Mouse (Mus musculus): ENCODE results near the gene Dgkz. TPM values are rescaled to one million over a fixed set of nuclear protein-coding genes. Genes with fewer than 3 reads are reported as not detected.

The Dgkz gene
- polyA plus RNA-seq, 1 experiment from 2014 or later: 30.9 TPM

- H3K9ac ChIP-seq: peak overlapping the region; percentile 79
- H3K27ac ChIP-seq: peak overlapping the region; percentile 94
- H3K27me3 ChIP-seq: 0 out of 2 replicates have a peak, but pooled peaks cover 3% of the 10 kb centered on the region
- H3K4me3 ChIP-seq: peak overlapping the region; percentile 64
- peaks cover 26% of the 10 kb centered on the region for H3K36me3 ChIP-seq
- peaks cover 50% of the 10 kb centered on the region for H3K4me1 ChIP-seq
- ATAC-seq (ENCODE audit: insufficient number of reproducible peaks, low FRiP score, low TSS enrichment, low read depth): no peak
- peak overlapping the region; percentile 75 for H3K4me2 ChIP-seq
- whole genome bisulfite sequencing: 3% methylated on average over 23 of the region's 23 CpGs
- no peaks in the 10 kb centered on the region for H3K9me3 ChIP-seq
Measured at GRCm38 (mm10) chr2:91930761-91931291, 44.8 kb downstream of the Dgkz start.

GRCm38 (mm10) chr2:91929936-91930335, 45.7 kb downstream of the Dgkz start:
- H3K9ac ChIP-seq: peak overlapping the region; percentile 79; the same call in 1 of the 2 replicates
- peak overlapping the region; percentile 64 for H3K4me3 ChIP-seq
- peaks cover 17% of the 10 kb centered on the region for H3K36me3 ChIP-seq
- 13% methylated on average over 12 of the region's 12 CpGs for WGBS
- no peak overlapping the region for H3K27ac ChIP-seq
- H3K4me2 ChIP-seq: peak overlapping the region; percentile 75
- peaks cover 9% of the 10 kb centered on the region; the same call in 1 of the 2 replicates for H3K27me3 ChIP-seq
- no peak for ATAC-seq (ENCODE audit: insufficient number of reproducible peaks, low FRiP score, low TSS enrichment, low read depth)
- no peaks in the 10 kb centered on the region for H3K9me3 ChIP-seq
- peaks cover 53% of the 10 kb centered on the region for H3K4me1 ChIP-seq

- Histone ChIP-seq H3K36me3 (peaks cover 13% of the 10 kb centered on the region), H3K4me3 (0 out of 2 replicates have a peak overlapping the region, but pooled peaks have one; percentile 64), H3K27ac (no peak overlapping the region), H3K27me3 (peaks cover 13% of the 10 kb centered on the region), H3K4me1 (peaks cover 53% of the 10 kb centered on the region), H3K4me2 (peak overlapping the region; percentile 75; the same call in 1 of the 2 replicates), H3K9me3 (no peaks in the 10 kb centered on the region), H3K9ac (no peak overlapping the region)
- 56% methylated on average over 3 of the region's 3 CpGs for WGBS
- no peak for ATAC-seq (ENCODE audit: insufficient number of reproducible peaks, low FRiP score, low TSS enrichment, low read depth)
Measured at GRCm38 (mm10) chr2:91929455-91929854, 46.2 kb downstream of the Dgkz start.

- H3K9me3 ChIP-seq: no peaks in the 10 kb centered on the region
- WGBS: 74% methylated on average over 23 of the region's 23 CpGs
- H3K4me3 ChIP-seq: no peak overlapping the region
- H3K36me3 ChIP-seq: peaks cover 8% of the 10 kb centered on the region; the same call in 1 of the 2 replicates
- no peak for ATAC-seq (ENCODE audit: insufficient number of reproducible peaks, low FRiP score, low TSS enrichment, low read depth)
- no peak overlapping the region for H3K4me2 ChIP-seq
- H3K9ac ChIP-seq: no peak overlapping the region
- peaks cover 57% of the 10 kb centered on the region for H3K4me1 ChIP-seq
- H3K27me3 ChIP-seq: peaks cover 18% of the 10 kb centered on the region
- H3K27ac ChIP-seq: no peak overlapping the region
Measured at GRCm38 (mm10) chr2:91928534-91929350, 46.9 kb downstream of the Dgkz start.

DNA sequence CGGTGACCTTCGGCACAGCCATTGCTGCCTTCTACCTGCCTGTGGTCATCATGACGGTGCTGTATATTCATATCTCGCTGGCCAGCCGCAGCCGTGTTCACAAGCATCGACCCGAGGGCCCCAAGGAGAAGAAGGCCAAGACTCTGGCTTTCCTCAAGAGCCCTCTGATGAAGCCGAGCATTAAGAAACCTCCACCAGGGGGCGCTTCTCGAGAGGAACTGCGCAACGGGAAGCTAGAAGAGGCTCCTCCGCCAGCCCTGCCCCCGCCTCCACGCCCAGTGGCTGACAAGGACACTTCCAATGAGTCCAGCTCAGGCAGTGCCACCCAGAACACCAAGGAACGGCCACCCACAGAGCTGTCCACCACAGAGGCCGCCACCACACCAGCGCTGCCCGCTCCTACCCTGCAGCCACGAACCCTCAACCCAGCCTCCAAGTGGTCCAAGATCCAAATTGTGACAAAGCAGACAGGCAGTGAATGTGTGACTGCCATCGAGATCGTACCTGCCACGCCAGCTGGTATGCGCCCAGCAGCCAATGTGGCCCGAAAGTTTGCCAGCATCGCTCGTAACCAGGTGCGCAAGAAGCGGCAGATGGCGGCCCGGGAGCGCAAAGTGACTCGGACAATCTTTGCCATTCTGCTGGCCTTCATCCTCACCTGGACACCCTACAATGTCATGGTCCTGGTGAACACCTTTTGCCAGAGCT, 47.7 kb downstream of the Dgkz start:
- no peaks in the 10 kb centered on the region for H3K9me3 ChIP-seq
- peaks cover 26% of the 10 kb centered on the region for H3K27me3 ChIP-seq
- no peak overlapping the region for H3K9ac ChIP-seq
- H3K36me3 ChIP-seq: peaks cover 1% of the 10 kb centered on the region; the same call in 1 of the 2 replicates
- peaks cover 57% of the 10 kb centered on the region for H3K4me1 ChIP-seq
- H3K27ac ChIP-seq: no peak overlapping the region
- WGBS: 46% methylated on average over 34 of the region's 34 CpGs
- peak overlapping the region; percentile 21; the same call in 1 of the 2 replicates for H3K4me2 ChIP-seq
- no peak for ATAC-seq (ENCODE audit: insufficient number of reproducible peaks, low FRiP score, low TSS enrichment, low read depth)
- peak overlapping the region; percentile 4; the same call in 1 of the 2 replicates for H3K4me3 ChIP-seq

DNA sequence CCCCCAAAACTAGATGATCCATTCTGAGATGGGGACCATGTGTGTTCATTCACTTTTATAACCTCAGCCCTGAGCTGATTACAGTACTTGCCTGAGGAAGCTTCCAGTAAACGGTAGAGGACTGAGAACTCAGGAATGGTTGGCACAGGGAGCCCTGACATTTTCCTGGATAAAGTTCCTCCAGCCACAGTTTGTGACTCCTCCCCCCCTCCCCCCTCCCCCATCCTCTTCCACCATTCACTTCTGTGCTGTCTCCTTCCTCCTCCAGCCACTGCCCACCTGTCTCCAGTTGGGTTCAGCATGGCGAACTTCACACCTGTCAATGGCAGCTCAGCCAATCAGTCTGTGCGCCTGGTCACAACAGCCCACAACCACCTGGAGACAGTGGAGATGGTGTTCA, 48.7 kb downstream of the Dgkz start, which contains the start of gene Chrm4:
TSS of gene Chrm4 (plus strand) at position 301 of the 400 bp plus-strand sequence.
- peaks cover 36% of the 10 kb centered on the region for H3K27me3 ChIP-seq
- no peak within 1 kb of the TSS for H3K27ac ChIP-seq
- H3K4me1 ChIP-seq: peaks cover 57% of the 10 kb centered on the region
- H3K36me3 ChIP-seq: no peaks in the 10 kb centered on the region
- 80% methylated on average over 3 of the region's 3 CpGs for WGBS
- peak within 1 kb of the TSS; percentile 4; the same call in 1 of the 2 replicates for H3K4me3 ChIP-seq
- H3K9me3 ChIP-seq: no peaks in the 10 kb centered on the region
- ATAC-seq (ENCODE audit: insufficient number of reproducible peaks, low FRiP score, low TSS enrichment, low read depth): no peak
- no peak within 1 kb of the TSS for H3K9ac ChIP-seq
- H3K4me2 ChIP-seq: peak within 1 kb of the TSS; percentile 21; the same call in 1 of the 2 replicates

DNA sequence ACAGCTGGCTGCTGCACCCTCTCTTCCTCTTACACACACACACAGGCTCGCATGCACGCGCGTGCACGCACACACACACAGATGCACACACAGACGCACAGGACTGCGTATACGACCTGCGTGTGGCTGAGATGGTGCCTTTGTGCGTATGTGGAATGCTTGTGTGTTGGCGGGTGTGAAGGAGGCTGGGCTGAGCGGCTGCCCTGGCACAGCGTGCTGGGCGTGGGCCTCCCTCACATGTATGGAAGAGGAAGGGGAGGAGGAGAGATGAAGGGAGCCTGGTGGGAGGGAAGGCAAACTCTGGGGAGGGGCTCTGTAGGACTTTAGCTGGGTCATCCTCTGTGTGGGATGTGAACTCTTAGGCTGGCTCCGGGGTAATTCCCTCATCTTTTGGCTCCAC, 50.2 kb downstream of the Dgkz start:
- H3K4me3 ChIP-seq: no peak overlapping the region
- 69% methylated on average over 15 of the region's 15 CpGs for WGBS
- H3K9me3 ChIP-seq: no peaks in the 10 kb centered on the region
- ATAC-seq (ENCODE audit: insufficient number of reproducible peaks, low FRiP score, low TSS enrichment, low read depth): no peak
- H3K36me3 ChIP-seq: no peaks in the 10 kb centered on the region
- no peak overlapping the region for H3K9ac ChIP-seq
- H3K4me1 ChIP-seq: peaks cover 57% of the 10 kb centered on the region
- H3K27me3 ChIP-seq: peaks cover 51% of the 10 kb centered on the region
- H3K4me2 ChIP-seq: no peak overlapping the region
- no peak overlapping the region for H3K27ac ChIP-seq

GRCm38 (mm10) chr2:91924726-91925125, 50.9 kb downstream of the Dgkz start:
- Histone ChIP-seq H3K27ac (no peak overlapping the region), H3K4me3 (no peak overlapping the region), H3K9me3 (no peaks in the 10 kb centered on the region), H3K27me3 (peaks cover 54% of the 10 kb centered on the region), H3K4me2 (no peak overlapping the region), H3K4me1 (peaks cover 51% of the 10 kb centered on the region), H3K9ac (no peak overlapping the region), H3K36me3 (no peaks in the 10 kb centered on the region)
- WGBS: 65% methylated on average over 1 of the region's 1 CpGs
- no peak for ATAC-seq (ENCODE audit: insufficient number of reproducible peaks, low FRiP score, low TSS enrichment, low read depth)

- H3K27me3 ChIP-seq: peaks cover 54% of the 10 kb centered on the region
- H3K4me3 ChIP-seq: peak overlapping the region; percentile 56
- H3K9me3 ChIP-seq: no peaks in the 10 kb centered on the region
- no peak overlapping the region; the same call in 1 of the 2 replicates for H3K9ac ChIP-seq
- no peak for ATAC-seq (ENCODE audit: insufficient number of reproducible peaks, low FRiP score, low TSS enrichment, low read depth)
- 4% methylated on average over 54 of the region's 54 CpGs for WGBS
- H3K36me3 ChIP-seq: peaks cover 4% of the 10 kb centered on the region
- H3K4me1 ChIP-seq: peaks cover 44% of the 10 kb centered on the region
- no peak overlapping the region for H3K27ac ChIP-seq
- peak overlapping the region; percentile 98 for H3K4me2 ChIP-seq
Measured at GRCm38 (mm10) chr2:91923415-91924337, 52.0 kb downstream of the Dgkz start.

- Histone ChIP-seq H3K27ac (no peak overlapping the region), H3K9me3 (no peaks in the 10 kb centered on the region), H3K4me3 (peak overlapping the region; percentile 56), H3K9ac (no peak overlapping the region), H3K27me3 (peaks cover 54% of the 10 kb centered on the region), H3K4me1 (peaks cover 38% of the 10 kb centered on the region), H3K36me3 (peaks cover 13% of the 10 kb centered on the region), H3K4me2 (peak overlapping the region; percentile 98)
- WGBS: 4% methylated on average over 37 of the region's 37 CpGs
- no peak for ATAC-seq (ENCODE audit: insufficient number of reproducible peaks, low FRiP score, low TSS enrichment, low read depth)
Measured at GRCm38 (mm10) chr2:91922586-91923414, 52.9 kb downstream of the Dgkz start.
